Mouse (Mus musculus) intestine, embryonic 15.5 days (tissue): ENCODE measurements at regions not wholly inside any gene's neighbourhood (a gene's known extent, or its start where the extent isn't known, plus 50 kb on each side); places are given as distances from the start of the nearest gene placed in this dataset.

ENCODE experiments used
- ATAC-seq: fragments of 200-750 bp; cut with Nextera tagmentation; 2 replicates; pipeline ENCODE4 v1.8.0; 2017; ENCODE audit warnings: moderate TSS enrichment, moderate library complexity
- H3K27ac ChIP-seq: fragments of 300-500 bp; sonication (generic); 2 replicates; pipeline ENCODE4 v1.5.1; 2015; ENCODE audit warnings: mild to moderate bottlenecking, inconsistent platforms
- H3K27me3 ChIP-seq: fragments of 300-500 bp; sonication (generic); replicated peaks from 2 replicates; pipeline ENCODE4 v1.6.1; 2015; ENCODE audit warnings: inconsistent platforms
- H3K36me3 ChIP-seq: fragments of 300-500 bp; sonication (generic); 2 replicates; pipeline ENCODE4 v1.6.1; 2015; ENCODE audit warnings: inconsistent platforms
- H3K4me1 ChIP-seq: fragments of 300-500 bp; sonication (generic); replicated peaks from 2 replicates; pipeline ENCODE4 v1.6.1; 2015; ENCODE audit warnings: inconsistent platforms
- H3K4me2 ChIP-seq: fragments of 300-500 bp; sonication (generic); replicated peaks from 2 replicates; pipeline ENCODE4 v1.6.1; 2015; ENCODE audit warnings: mild to moderate bottlenecking, inconsistent platforms
- H3K4me3 ChIP-seq: fragments of 300-500 bp; sonication (generic); replicated peaks from 2 replicates; pipeline ENCODE4 v1.5.1; 2015; ENCODE audit warnings: inconsistent platforms
- H3K9ac ChIP-seq: fragments of 300-500 bp; sonication (generic); 2 replicates; pipeline ENCODE4 v1.6.1; 2015; ENCODE audit warnings: inconsistent platforms
- H3K9me3 ChIP-seq: fragments of 300-500 bp; sonication (generic); 2 replicates; pipeline ENCODE4 v1.6.1; 2016; ENCODE audit warnings: inconsistent platforms
- WGBS: fragments of 180-500 bp; shearing (Covaris S2); methylation state at CpG from one replicate; pipeline ENCODE4 v1.1.7; 2015; 5-methylcytosine and 5-hydroxymethylcytosine counted together

GRCm38 (mm10) chr13:97548527-97548977 lies 211.9 kb downstream of the Gm10260 start:
- H3K9me3 ChIP-seq, result no peaks in the 10 kb centered on the region
- H3K27me3 ChIP-seq, result no peaks in the 10 kb centered on the region
- H3K36me3 ChIP-seq, result no peaks in the 10 kb centered on the region
- no peak overlapping the region for H3K4me3 ChIP-seq
- H3K4me2 ChIP-seq, result peak overlapping the region; percentile 29
- WGBS, result 9% methylated on average over 9 of the region's 9 CpGs
- peak; percentile 66 for ATAC-seq
- peak overlapping the region; percentile 65 for H3K27ac ChIP-seq
- H3K9ac ChIP-seq, result no peak overlapping the region
- H3K4me1 ChIP-seq, result peaks cover 32% of the 10 kb centered on the region

- Histone ChIP-seq H3K9ac (no peak overlapping the region), H3K36me3 (no peaks in the 10 kb centered on the region), H3K4me2 (no peak overlapping the region), H3K4me3 (no peak overlapping the region), H3K27me3 (no peaks in the 10 kb centered on the region), H3K4me1 (peaks cover 32% of the 10 kb centered on the region), H3K27ac (no peak overlapping the region), H3K9me3 (no peaks in the 10 kb centered on the region)
- no peak for ATAC-seq
- WGBS, result 55% methylated on average over 5 of the region's 5 CpGs
Measured at GRCm38 (mm10) chr13:97546936-97547335, 213.5 kb downstream of the Gm10260 start.

- H3K36me3 ChIP-seq, result no peaks in the 10 kb centered on the region
- H3K9ac ChIP-seq, result no peak overlapping the region
- H3K27ac ChIP-seq, result no peak overlapping the region
- no peak overlapping the region for H3K4me2 ChIP-seq
- peaks cover 32% of the 10 kb centered on the region for H3K4me1 ChIP-seq
- WGBS, result 44% methylated on average over 9 of the region's 9 CpGs
- H3K27me3 ChIP-seq, result no peaks in the 10 kb centered on the region
- H3K9me3 ChIP-seq, result no peaks in the 10 kb centered on the region
- no peak overlapping the region for H3K4me3 ChIP-seq
- peak; percentile 61; the same call in 1 of the 2 replicates for ATAC-seq
Measured at GRCm38 (mm10) chr13:97545971-97546454, 214.4 kb downstream of the Gm10260 start.

GRCm38 (mm10) chr13:97539686-97540085 lies 220.7 kb downstream of the Gm10260 start:
- H3K4me3 ChIP-seq, result no peak overlapping the region
- H3K27ac ChIP-seq, result no peak overlapping the region
- H3K36me3 ChIP-seq, result no peaks in the 10 kb centered on the region
- no peaks in the 10 kb centered on the region for H3K9me3 ChIP-seq
- no peaks in the 10 kb centered on the region for H3K27me3 ChIP-seq
- no peak overlapping the region for H3K9ac ChIP-seq
- no peak overlapping the region for H3K4me2 ChIP-seq
- 0 out of 2 replicates have a peak, but pooled peaks cover 3% of the 10 kb centered on the region for H3K4me1 ChIP-seq
- 44% methylated on average over 9 of the region's 9 CpGs for WGBS
- ATAC-seq, result peak; percentile 49; the same call in 1 of the 2 replicates

GRCm38 (mm10) chr13:97538441-97538840 lies 222.0 kb downstream of the Gm10260 start:
- Histone ChIP-seq H3K4me3 (no peak overlapping the region), H3K27ac (no peak overlapping the region), H3K4me1 (peaks cover 11% of the 10 kb centered on the region; the same call in 1 of the 2 replicates), H3K36me3 (no peaks in the 10 kb centered on the region), H3K4me2 (no peak overlapping the region), H3K9me3 (no peaks in the 10 kb centered on the region), H3K27me3 (no peaks in the 10 kb centered on the region), H3K9ac (no peak overlapping the region)
- WGBS, result 89% methylated on average over 7 of the region's 7 CpGs
- ATAC-seq, result no peak

- 75% methylated on average over 7 of the region's 7 CpGs for WGBS
- H3K27me3 ChIP-seq, result no peaks in the 10 kb centered on the region
- no peak overlapping the region for H3K4me3 ChIP-seq
- H3K4me2 ChIP-seq, result no peak overlapping the region
- no peak overlapping the region for H3K27ac ChIP-seq
- peaks cover 11% of the 10 kb centered on the region; the same call in 1 of the 2 replicates for H3K4me1 ChIP-seq
- no peak overlapping the region for H3K9ac ChIP-seq
- H3K36me3 ChIP-seq, result no peaks in the 10 kb centered on the region
- no peaks in the 10 kb centered on the region for H3K9me3 ChIP-seq
- ATAC-seq, result no peak
Measured at GRCm38 (mm10) chr13:97537686-97538085, 222.7 kb downstream of the Gm10260 start.

- H3K27ac ChIP-seq, result no peak overlapping the region
- H3K9ac ChIP-seq, result no peak overlapping the region
- H3K4me1 ChIP-seq, result peaks cover 11% of the 10 kb centered on the region; the same call in 1 of the 2 replicates
- no peak for ATAC-seq
- WGBS, result 79% methylated on average over 11 of the region's 11 CpGs
- no peaks in the 10 kb centered on the region for H3K36me3 ChIP-seq
- no peak overlapping the region for H3K4me3 ChIP-seq
- no peak overlapping the region for H3K4me2 ChIP-seq
- no peaks in the 10 kb centered on the region for H3K27me3 ChIP-seq
- no peaks in the 10 kb centered on the region for H3K9me3 ChIP-seq
Measured at GRCm38 (mm10) chr13:97537206-97537605, 223.2 kb downstream of the Gm10260 start.

GRCm38 (mm10) chr13:97533896-97534666 lies 226.4 kb downstream of the Gm10260 start:
- peak; percentile 95 for ATAC-seq
- Histone ChIP-seq H3K4me1 (peaks cover 11% of the 10 kb centered on the region; the same call in 1 of the 2 replicates), H3K4me2 (no peak overlapping the region), H3K9ac (no peak overlapping the region), H3K27me3 (no peaks in the 10 kb centered on the region), H3K27ac (no peak overlapping the region), H3K36me3 (no peaks in the 10 kb centered on the region), H3K4me3 (no peak overlapping the region), H3K9me3 (no peaks in the 10 kb centered on the region)
- 55% methylated on average over 11 of the region's 11 CpGs for WGBS

GRCm38 (mm10) chr13:97531181-97531580 lies 229.3 kb downstream of the Gm10260 start:
- Histone ChIP-seq H3K4me1 (peaks cover 11% of the 10 kb centered on the region; the same call in 1 of the 2 replicates), H3K27me3 (no peaks in the 10 kb centered on the region), H3K9me3 (no peaks in the 10 kb centered on the region), H3K4me2 (no peak overlapping the region), H3K9ac (no peak overlapping the region), H3K27ac (no peak overlapping the region), H3K4me3 (no peak overlapping the region), H3K36me3 (no peaks in the 10 kb centered on the region)
- no peak for ATAC-seq
- 76% methylated on average over 2 of the region's 2 CpGs for WGBS

- WGBS, result 43% methylated on average over 2 of the region's 2 CpGs
- no peaks in the 10 kb centered on the region for H3K27me3 ChIP-seq
- no peak overlapping the region for H3K4me3 ChIP-seq
- H3K27ac ChIP-seq, result no peak overlapping the region
- no peaks in the 10 kb centered on the region for H3K9me3 ChIP-seq
- H3K4me2 ChIP-seq, result no peak overlapping the region
- H3K4me1 ChIP-seq, result peaks cover 11% of the 10 kb centered on the region; the same call in 1 of the 2 replicates
- ATAC-seq, result no peak; the same call in 1 of the 2 replicates
- H3K9ac ChIP-seq, result no peak overlapping the region
- no peaks in the 10 kb centered on the region for H3K36me3 ChIP-seq
Measured at GRCm38 (mm10) chr13:97530570-97530969, 229.9 kb downstream of the Gm10260 start.

- H3K27me3 ChIP-seq, result no peaks in the 10 kb centered on the region
- no peaks in the 10 kb centered on the region for H3K36me3 ChIP-seq
- H3K9ac ChIP-seq, result no peak overlapping the region
- no peak overlapping the region for H3K4me3 ChIP-seq
- peaks cover 18% of the 10 kb centered on the region for H3K4me1 ChIP-seq
- WGBS, result 89% methylated on average over 2 of the region's 2 CpGs
- ATAC-seq, result no peak
- no peak overlapping the region for H3K27ac ChIP-seq
- H3K4me2 ChIP-seq, result no peak overlapping the region
- no peaks in the 10 kb centered on the region for H3K9me3 ChIP-seq
Measured at GRCm38 (mm10) chr13:97527958-97528357, 232.5 kb downstream of the Gm10260 start.

- H3K36me3 ChIP-seq, result no peaks in the 10 kb centered on the region
- no peak overlapping the region for H3K9ac ChIP-seq
- no peak overlapping the region for H3K27ac ChIP-seq
- H3K4me1 ChIP-seq, result peaks cover 18% of the 10 kb centered on the region
- 31% methylated on average over 7 of the region's 7 CpGs for whole genome bisulfite sequencing
- no peak overlapping the region for H3K4me3 ChIP-seq
- no peak overlapping the region; the same call in 1 of the 2 replicates for H3K4me2 ChIP-seq
- peak; percentile 85 for ATAC-seq
- no peaks in the 10 kb centered on the region for H3K9me3 ChIP-seq
- no peaks in the 10 kb centered on the region for H3K27me3 ChIP-seq
Measured at GRCm38 (mm10) chr13:97524847-97525434, 235.5 kb downstream of the Gm10260 start.
